Mouse (Mus musculus) myocyte (in vitro differentiated cells): Measurements from ENCODE around the gene Gm19426.

Experiments
- CEBPB ChIP-seq: IDR thresholded peaks from 2 replicates; pipeline ENCODE4 v1.6.1; 2011; ENCODE audit warnings: mild to moderate bottlenecking, moderate library complexity; ENCODE audit not compliant: poor library complexity, insufficient read depth, severe bottlenecking
- MYOD1 ChIP-seq, 3 experiments: IDR thresholded peaks; one replicate each; pipeline ENCODE4 v1.6.1; 2011; ENCODE audit warnings: control low read depth in 2 of 3, low read depth in 2 of 3, mild to moderate bottlenecking in 2 of 3, moderate library complexity in 1 of 3; ENCODE audit not compliant: insufficient read length in 2 of 3, control insufficient read depth in 1 of 3

DNA sequence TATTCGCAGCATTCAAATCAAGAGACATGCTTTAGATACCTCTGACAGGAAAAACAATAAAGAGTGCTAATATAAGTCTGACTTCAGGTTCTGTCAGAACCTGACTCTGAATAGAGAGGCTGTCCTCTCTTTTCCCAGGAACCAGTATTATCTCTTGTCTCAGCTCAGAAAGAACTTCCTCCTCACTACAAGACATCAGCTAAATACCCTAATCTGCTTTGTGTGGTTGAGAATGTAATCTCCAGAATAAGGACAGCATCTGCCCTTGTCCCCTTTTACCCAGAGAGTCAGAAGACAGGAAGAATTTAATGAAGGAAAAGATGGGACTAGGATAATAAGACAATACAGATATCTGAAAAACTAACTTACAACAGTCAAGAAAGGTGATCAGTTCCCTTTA lies 40.0 kb downstream of the Gm19426 start:
- no peak for TF ChIP-seq CEBPB
- TF ChIP-seq MYOD1 (IDR thresholded peaks at IDR 0.05; ENCODE audit: control insufficient read depth in 1 of 3, insufficient read length in 2 of 3, low read depth in 2 of 3): no peak
